Mouse (Mus musculus) c-Kit-positive CD71-positive TER-119-positive erythroid progenitor cells, embryonic 14.5 days (primary cell): ENCODE results near the gene Dnajb8.

Experiments
- DNase-seq: peaks from one replicate; pipeline ENCODE4 v3.0.0-alpha.2; 2013; ENCODE audit warnings: low spot score

Dnajb8 gene

GRCm38 (mm10) chr6:88229221-88229620 lies 7.2 kb downstream of the Dnajb8 start:
- DNase-seq, result no peak

GRCm38 (mm10) chr6:88231821-88232220 lies 9.8 kb downstream of the Dnajb8 start:
- no peak for DNase-seq

- no peak for DNase-seq
These were observed 10.2 kb downstream of the Dnajb8 start for GRCm38 (mm10) chr6:88232221-88232620.

GRCm38 (mm10) chr6:88233996-88234395 lies 11.9 kb downstream of the Dnajb8 start:
- DNase-seq, result no peak

GRCm38 (mm10) chr6:88235461-88235860 lies 13.4 kb downstream of the Dnajb8 start:
- no peak for DNase-seq

GRCm38 (mm10) chr6:88235983-88236382 lies 13.9 kb downstream of the Dnajb8 start:
- no peak for DNase-seq

- DNase-seq, result no peak
These were observed 14.4 kb downstream of the Dnajb8 start for GRCm38 (mm10) chr6:88236513-88236912.

GRCm38 (mm10) chr6:88242604-88243003 lies 20.5 kb downstream of the Dnajb8 start:
- DNase-seq, result peak; percentile 39

- no peak for DNase-seq
These were observed 27.2 kb downstream of the Dnajb8 start for GRCm38 (mm10) chr6:88249231-88249630.

- DNase-seq, result no peak
These were observed 29.3 kb downstream of the Dnajb8 start for GRCm38 (mm10) chr6:88251396-88251795.

- peak; percentile 34 for DNase-seq
These were observed 29.9 kb downstream of the Dnajb8 start for GRCm38 (mm10) chr6:88251798-88252478.

GRCm38 (mm10) chr6:88254082-88254481 lies 32.0 kb downstream of the Dnajb8 start:
- DNase-seq, result no peak

- peak; percentile 38 for DNase-seq
These were observed 33.4 kb downstream of the Dnajb8 start for GRCm38 (mm10) chr6:88255435-88255834.

GRCm38 (mm10) chr6:88259621-88260020 lies 37.6 kb downstream of the Dnajb8 start:
- no peak for DNase-seq

GRCm38 (mm10) chr6:88260645-88261044 lies 38.6 kb downstream of the Dnajb8 start:
- DNase-seq, result no peak

GRCm38 (mm10) chr6:88262160-88262559 lies 40.1 kb downstream of the Dnajb8 start:
- no peak for DNase-seq

GRCm38 (mm10) chr6:88265355-88265754 lies 43.3 kb downstream of the Dnajb8 start:
- DNase-seq, result no peak

- no peak for DNase-seq
These were observed 44.0 kb downstream of the Dnajb8 start for GRCm38 (mm10) chr6:88266055-88266454.

- DNase-seq, result no peak
These were observed 45.0 kb downstream of the Dnajb8 start for GRCm38 (mm10) chr6:88267068-88267467.

GRCm38 (mm10) chr6:88267970-88268369 lies 45.9 kb downstream of the Dnajb8 start:
- no peak for DNase-seq

- DNase-seq, result no peak
These were observed 52.6 kb downstream of the Dnajb8 start for GRCm38 (mm10) chr6:88274623-88275022.

- no peak for DNase-seq
These were observed 54.2 kb downstream of the Dnajb8 start for GRCm38 (mm10) chr6:88276221-88276620.

- DNase-seq, result no peak
These were observed 55.2 kb downstream of the Dnajb8 start for GRCm38 (mm10) chr6:88277242-88277641.

GRCm38 (mm10) chr6:88278141-88278540 lies 56.1 kb downstream of the Dnajb8 start:
- DNase-seq, result no peak
